Mouse (Mus musculus): Measurements from ENCODE around the gene Araf.
"Not testable (repeated sequence)": the region's sequence is repeated elsewhere in the genome, so short reads cannot be mapped to it uniquely, and the experiment has no call there.

The Araf gene

GRCm38 (mm10) chrX:20797681-20798080, at the start of gene Araf:
TSS of gene Araf (plus strand) at chrX:20797814.
- no peak for DNase-seq (ENCODE audit: extremely low read depth, low read depth, low spot score)

GRCm38 (mm10) chrX:20748829-20749228, 48.8 kb upstream of the Araf start:
- no peak for DNase-seq (ENCODE audit: extremely low read depth, low read depth, low spot score)

GRCm38 (mm10) chrX:20761201-20761600, 36.4 kb upstream of the Araf start:
- DNase-seq (ENCODE audit: extremely low read depth, low read depth, low spot score) = no peak

- no peak for DNase-seq (ENCODE audit: extremely low read depth, low read depth, low spot score)
Measured at GRCm38 (mm10) chrX:20770697-20771381, 26.8 kb upstream of the Araf start.

GRCm38 (mm10) chrX:20771666-20772065, 25.9 kb upstream of the Araf start:
- DNase-seq (ENCODE audit: extremely low read depth, low read depth, low spot score) = no peak

- no peak for DNase-seq (ENCODE audit: extremely low read depth, low read depth, low spot score)
Measured at GRCm38 (mm10) chrX:20775271-20776016, 22.2 kb upstream of the Araf start.

GRCm38 (mm10) chrX:20777619-20778018, 20.0 kb upstream of the Araf start:
- no peak for DNase-seq (ENCODE audit: extremely low read depth, low read depth, low spot score)

GRCm38 (mm10) chrX:20787309-20787708, 10.3 kb upstream of the Araf start:
- no peak for DNase-seq (ENCODE audit: extremely low read depth, low read depth, low spot score)

GRCm38 (mm10) chrX:20792417-20792816, 5.2 kb upstream of the Araf start:
- no peak for DNase-seq (ENCODE audit: extremely low read depth, low read depth, low spot score)

GRCm38 (mm10) chrX:20793230-20793629, 4.4 kb upstream of the Araf start:
- no peak for DNase-seq (ENCODE audit: extremely low read depth, low read depth, low spot score)

- DNase-seq (ENCODE audit: extremely low read depth, low read depth, low spot score) = no peak
Measured at GRCm38 (mm10) chrX:20794229-20794628, 3.4 kb upstream of the Araf start.

- DNase-seq (ENCODE audit: extremely low read depth, low read depth, low spot score) = no peak
Measured at GRCm38 (mm10) chrX:20798141-20798796, 655 bp downstream of the Araf start.

GRCm38 (mm10) chrX:20798797-20799147, 1.2 kb downstream of the Araf start:
- no peak for DNase-seq (ENCODE audit: extremely low read depth, low read depth, low spot score)

- no peak for DNase-seq (ENCODE audit: extremely low read depth, low read depth, low spot score)
Measured at GRCm38 (mm10) chrX:20801456-20801855, 3.8 kb downstream of the Araf start.

- DNase-seq (ENCODE audit: extremely low read depth, low read depth, low spot score) = not testable (repeated sequence)
Measured at GRCm38 (mm10) chrX:20804301-20804700, 6.7 kb downstream of the Araf start.

GRCm38 (mm10) chrX:20806295-20806694, 8.7 kb downstream of the Araf start:
- no peak for DNase-seq (ENCODE audit: extremely low read depth, low read depth, low spot score)

GRCm38 (mm10) chrX:20816974-20817373, 19.4 kb downstream of the Araf start:
- no peak for DNase-seq (ENCODE audit: extremely low read depth, low read depth, low spot score)

- DNase-seq (ENCODE audit: extremely low read depth, low read depth, low spot score) = no peak
Measured at GRCm38 (mm10) chrX:20819204-20819628, 21.6 kb downstream of the Araf start.

GRCm38 (mm10) chrX:20819708-20820426, 22.3 kb downstream of the Araf start:
- no peak for DNase-seq (ENCODE audit: extremely low read depth, low read depth, low spot score)

- no peak for DNase-seq (ENCODE audit: extremely low read depth, low read depth, low spot score)
Measured at GRCm38 (mm10) chrX:20828934-20829333, 31.3 kb downstream of the Araf start.

GRCm38 (mm10) chrX:20847232-20847631, 49.6 kb downstream of the Araf start:
- DNase-seq (ENCODE audit: extremely low read depth, low read depth, low spot score) = no peak

Measured in fat pad, adult 2 months (tissue).